8 mouse cellular contexts compared by ENCODE assay signal in genomic region chr13:98262636-98263457, GRCm38 (mm10). TPM values are rescaled to one million over a fixed set of nuclear protein-coding genes. Genes with fewer than 3 reads are reported as not detected.
DNase-seq lines count a peak whose midpoint lies in the region; ATAC-seq lines count a peak whose summit lies in the region.

Gene Utp15, minus strand, starts transcription at chr13:98263041.
Gene Ankra2, plus strand, starts transcription at chr13:98263074.

- peak within 1 kb of the TSS; percentile 93 for H3K27ac ChIP-seq in forebrain, embryonic 14.5 days (ENCODE audit: low read depth, low read length)
- H3K27ac ChIP-seq in neural tube, embryonic 15.5 days (replicated peaks): peak within 1 kb of the TSS; percentile 91

- WGBS in forebrain, embryonic 14.5 days: 0% methylated on average over 71 of the region's 71 CpGs
- WGBS in neural tube, embryonic 15.5 days: under 1% methylated on average over 71 of the region's 71 CpGs

- ATAC-seq in forebrain, embryonic 14.5 days: peak; percentile 99
- ATAC-seq in neural tube, embryonic 15.5 days (ENCODE audit: low FRiP score): peak; percentile 99

- peak; percentile 99 for DNase-seq in ES-CJ7 (ENCODE audit: low read depth, low spot score)
- DNase-seq in cerebellum, adult 11 months: peak; percentile 98
- DNase-seq in forebrain, embryonic 14.5 days (ENCODE audit: low spot score): peak; percentile 99
- peak; percentile 99 for DNase-seq in heart, postnatal 14 days
- DNase-seq in layer of hippocampus, adult 11-12 months (ENCODE audit: low spot score): peak; percentile 99
- DNase-seq in lung, adult 18-20 months: peak; percentile 97 to 98
- peak; percentile 96 for DNase-seq in testis, postnatal 14 days (ENCODE audit: low spot score)

- intact Hi-C loops in heart, postnatal 14 days (cut with DNase I): loop anchor here (5.0 kb wide), 1 partner anchor 39 kb away; no protein-coding TSS in a partner anchor

- H3K27me3 ChIP-seq in forebrain, embryonic 14.5 days (replicated peaks; ENCODE audit: control insufficient read depth, insufficient read depth, low read length): no peaks in the 10 kb centered on the region
- H3K27me3 ChIP-seq in neural tube, embryonic 15.5 days (replicated peaks): no peaks in the 10 kb centered on the region

- peaks cover 14% of the 10 kb centered on the region for H3K4me1 ChIP-seq in forebrain, embryonic 14.5 days (ENCODE audit: control insufficient read depth, insufficient read depth, low read length)
- H3K4me1 ChIP-seq in neural tube, embryonic 15.5 days: peaks cover 23% of the 10 kb centered on the region

- peak within 1 kb of the TSS; percentile 88 for H3K9ac ChIP-seq in forebrain, embryonic 14.5 days (ENCODE audit: low read length)
- H3K9ac ChIP-seq in neural tube, embryonic 15.5 days (replicated peaks): peak within 1 kb of the TSS; percentile 81

- H3K4me2 ChIP-seq in forebrain, embryonic 14.5 days (ENCODE audit: low read length): peak within 1 kb of the TSS; percentile 70
- H3K4me2 ChIP-seq in neural tube, embryonic 15.5 days: peak within 1 kb of the TSS; percentile 93

- peak within 1 kb of the TSS; percentile 73 for H3K4me3 ChIP-seq in forebrain, embryonic 14.5 days (ENCODE audit: low read depth, low read length)
- H3K4me3 ChIP-seq in neural tube, embryonic 15.5 days (replicated peaks): peak within 1 kb of the TSS; percentile 75

- H3K36me3 ChIP-seq in forebrain, embryonic 14.5 days (ENCODE audit: control insufficient read depth, insufficient read depth, low read length): peaks cover 23% of the 10 kb centered on the region
- H3K36me3 ChIP-seq in neural tube, embryonic 15.5 days: peaks cover 23% of the 10 kb centered on the region

- no peaks in the 10 kb centered on the region for H3K9me3 ChIP-seq in forebrain, embryonic 14.5 days (replicated peaks; ENCODE audit: control insufficient read depth, low read length)
- no peaks in the 10 kb centered on the region for H3K9me3 ChIP-seq in neural tube, embryonic 15.5 days (replicated peaks)

RNA-seq across cellular contexts. Expression of gene Utp15, which starts in this region (rescaled TPM):
- polyA plus RNA-seq in forebrain, embryonic 14.5 days (2014; fragmentation: Nextera tagmentation; extraction: Ambion mirVana): 26.4 and 30.6 TPM in 2 replicates
- total RNA-seq in heart, postnatal 14 days (2021): 1 to 10 TPM; 6.8 TPM
- polyA plus RNA-seq in neural tube, embryonic 15.5 days (2015; fragmentation: Nextera tagmentation; extraction: Ambion mirVana): 26.7 and 27.9 TPM in 2 replicates

RNA-seq across cellular contexts. Expression of gene Ankra2, which starts in this region (rescaled TPM):
- polyA plus RNA-seq in forebrain, embryonic 14.5 days (2014; fragmentation: Nextera tagmentation; extraction: Ambion mirVana): 73.4 and 79.1 TPM in 2 replicates
- 10 to 100 TPM; 29.8 to 30.7 TPM for total RNA-seq in heart, postnatal 14 days (2021)
- polyA plus RNA-seq in neural tube, embryonic 15.5 days (2015; fragmentation: Nextera tagmentation; extraction: Ambion mirVana): 55.7 and 71.9 TPM in 2 replicates

Comparison
In these comparisons a context has a peak if more than half of its experiments do, and no peak if none do; other contexts are left out.
1. Peak in every context shown above with its lines: DNase-seq, ATAC-seq, H3K4me3 ChIP-seq and H3K27ac ChIP-seq.